Mouse (Mus musculus) ES-Bruce4 (cell line): Measurements from ENCODE around the gene Foxq1. TPM values are rescaled to one million over a fixed set of nuclear protein-coding genes. Genes with fewer than 3 reads are reported as not detected.
A peak's percentile ranks its signal among the peaks of the same experiment; 100 is the strongest.

ENCODE experiments used
- H3K27ac ChIP-seq: 2 replicates; pipeline ENCODE4 v1.5.1; 2012; ENCODE audit warnings: low read length, inconsistent platforms; ENCODE audit not compliant: insufficient read depth
- H3K27me3 ChIP-seq: 2 replicates; pipeline ENCODE4 v1.6.1; 2012; ENCODE audit warnings: mild to moderate bottlenecking, low read length, inconsistent platforms; ENCODE audit not compliant: control insufficient read depth, poor library complexity, insufficient read depth, severe bottlenecking
- H3K36me3 ChIP-seq: 2 replicates; pipeline ENCODE4 v1.6.1; 2012; ENCODE audit warnings: inconsistent platforms, mild to moderate bottlenecking, low read length, moderate library complexity; ENCODE audit not compliant: control insufficient read depth, poor library complexity, insufficient read depth, severe bottlenecking
- H3K4me1 ChIP-seq: one replicate; pipeline ENCODE4 v1.8.1; 2011; ENCODE audit warnings: low read length; ENCODE audit not compliant: control insufficient read depth, insufficient read depth
- H3K4me3 ChIP-seq: 2 replicates; pipeline ENCODE4 v1.5.1; 2011; ENCODE audit warnings: low read depth, mild to moderate bottlenecking, low read length
- H3K9ac ChIP-seq: 2 replicates; pipeline ENCODE4 v1.6.1; 2012; ENCODE audit warnings: low read depth, mild to moderate bottlenecking, inconsistent platforms; ENCODE audit not compliant: poor library complexity, severe bottlenecking
- H3K9me3 ChIP-seq: replicated peaks from 2 replicates; pipeline ENCODE4 v1.6.1; 2012; ENCODE audit warnings: mild to moderate bottlenecking, low read length, inconsistent platforms; ENCODE audit not compliant: control insufficient read depth, poor library complexity, insufficient read depth, severe bottlenecking
- CTCF ChIP-seq: IDR thresholded peaks from one replicate; pipeline ENCODE4 v1.8.1; 2011; ENCODE audit warnings: low read depth, low read length
- EP300 ChIP-seq: IDR thresholded peaks from 2 replicates; pipeline ENCODE4 v1.6.1; 2011; ENCODE audit warnings: low read depth, low read length; ENCODE audit not compliant: insufficient read depth
- POLR2A ChIP-seq: IDR thresholded peaks from one replicate; pipeline ENCODE4 v1.8.1; 2011; ENCODE audit warnings: low read length; ENCODE audit not compliant: insufficient read depth
- polyA plus RNA-seq: library from polyadenylated mRNA; stranded (reverse); fragments of >200 nt; gene quantifications from 2 replicates; pipeline ENCODE4 v1.2.4, GENCODE M21; 2011; ENCODE audit warnings: low read depth; ENCODE audit not compliant: missing spikeins, insufficient read depth, insufficient read length

Gene Foxq1
- polyA plus RNA-seq, 1 experiment, result 1.5 TPM

DNA sequence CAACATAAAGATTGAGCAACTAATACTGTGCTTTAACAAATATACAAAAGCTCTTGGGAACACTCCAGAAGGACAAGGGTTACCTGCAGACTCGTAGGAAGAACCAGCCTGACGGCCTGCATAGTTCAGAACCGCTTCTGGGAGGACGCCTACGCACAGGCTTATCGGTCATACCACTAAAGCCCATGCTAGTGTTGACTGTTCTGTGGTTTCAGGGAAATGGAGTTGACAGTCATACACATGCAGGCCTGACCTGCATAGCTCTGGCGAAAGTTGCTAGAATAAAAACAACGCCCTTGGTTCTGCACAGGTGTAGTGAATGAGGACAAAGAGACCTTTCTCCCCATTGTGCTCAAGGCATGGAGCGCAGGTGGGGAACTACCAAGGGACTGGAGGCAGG is 8.3 kb upstream of the Foxq1 start:
- Histone ChIP-seq H3K36me3 (no peaks in the 10 kb centered on the region), H3K4me1 (no peaks in the 10 kb centered on the region), H3K9ac (no peak overlapping the region), H3K9me3 (no peaks in the 10 kb centered on the region), H3K27me3 (no peaks in the 10 kb centered on the region), H3K27ac (no peak overlapping the region), H3K4me3 (no peak overlapping the region)
- no peak for TF ChIP-seq POLR2A
- TF ChIP-seq CTCF, result no peak
- no peak for TF ChIP-seq EP300

DNA sequence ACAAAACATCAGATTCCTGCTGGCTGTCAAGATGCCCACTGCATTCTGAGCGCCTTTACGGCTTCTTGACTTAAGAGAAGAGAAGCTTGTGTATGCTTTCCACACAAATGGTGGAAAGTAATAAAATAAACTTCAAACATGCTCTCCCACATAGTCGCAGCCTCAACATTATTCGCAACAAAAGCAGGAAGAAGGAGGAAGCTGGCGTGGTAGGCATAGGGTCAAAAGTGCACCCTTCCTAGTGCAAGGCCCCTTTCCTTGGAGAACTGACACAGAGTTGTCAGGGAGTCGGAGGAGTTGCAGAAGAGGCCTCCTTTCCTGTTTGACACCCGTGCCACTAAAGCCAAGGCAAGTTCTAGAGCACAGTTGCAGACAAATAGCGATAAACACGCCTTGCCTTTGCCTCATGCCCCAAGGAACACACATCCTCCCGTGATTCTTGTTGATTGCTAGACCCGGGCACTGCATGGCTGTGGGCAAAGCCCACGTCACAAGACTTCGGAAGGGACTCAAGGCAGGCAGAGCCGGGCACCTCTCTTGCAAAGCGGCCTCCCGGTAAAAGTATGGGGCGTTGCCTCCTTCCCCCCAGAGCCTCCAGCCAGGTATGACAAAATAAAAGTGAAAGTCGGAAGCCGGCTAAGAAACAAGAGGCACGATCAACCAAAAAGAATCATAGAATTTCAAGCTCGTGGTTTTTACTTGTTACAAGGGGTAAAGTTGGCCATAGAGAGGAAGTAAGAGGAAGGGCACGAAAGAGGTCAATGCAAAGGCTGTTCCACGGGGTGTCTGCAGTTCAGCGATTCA is 1.2 kb downstream of the Foxq1 start:
- Histone ChIP-seq H3K36me3 (no peaks in the 10 kb centered on the region), H3K9ac (peak overlapping the region; percentile 49), H3K4me3 (peak overlapping the region; percentile 45), H3K9me3 (no peaks in the 10 kb centered on the region), H3K27ac (no peak overlapping the region), H3K27me3 (peaks cover 13% of the 10 kb centered on the region), H3K4me1 (no peaks in the 10 kb centered on the region)
- TF ChIP-seq EP300, result no peak
- no peak for TF ChIP-seq CTCF
- no peak for TF ChIP-seq POLR2A

DNA sequence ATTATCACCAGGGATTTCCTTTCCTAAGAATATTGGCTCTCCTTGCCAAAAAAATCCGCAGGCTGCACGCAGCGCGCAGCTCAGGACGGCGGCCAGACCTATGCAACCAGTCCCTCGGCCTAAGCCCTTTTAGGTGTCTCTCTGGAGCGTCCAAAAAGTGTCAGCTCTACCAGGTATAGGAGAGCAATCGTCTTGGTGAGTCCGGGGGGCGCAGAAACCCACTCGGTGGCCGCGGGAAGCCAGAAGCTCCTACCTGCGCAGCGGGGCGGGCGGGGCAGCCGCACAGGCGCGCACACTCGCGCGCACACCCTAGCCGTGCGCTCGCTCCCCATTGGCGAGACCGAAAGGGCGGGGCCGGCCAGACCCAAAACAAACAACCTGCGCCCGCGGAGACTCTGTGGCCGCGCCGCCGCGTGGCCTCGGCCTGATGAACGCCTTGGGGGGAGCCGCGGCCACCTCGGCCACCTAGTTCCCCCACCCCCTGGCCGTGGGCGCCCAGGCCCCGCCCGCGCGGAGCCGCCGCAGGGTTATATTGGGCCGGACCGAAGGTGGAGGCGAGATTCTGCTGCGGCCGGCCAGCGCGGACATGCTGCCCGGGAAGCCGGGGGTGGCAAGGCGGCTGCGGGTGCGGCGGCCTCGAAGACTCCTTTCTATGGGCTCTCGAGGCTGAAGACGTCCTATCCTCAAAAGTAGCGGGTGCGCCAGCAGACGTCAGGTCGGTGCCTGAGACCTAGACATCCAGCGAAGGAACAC is 2.0 kb downstream of the Foxq1 start:
- peak overlapping the region; percentile 49 for H3K9ac ChIP-seq

DNA sequence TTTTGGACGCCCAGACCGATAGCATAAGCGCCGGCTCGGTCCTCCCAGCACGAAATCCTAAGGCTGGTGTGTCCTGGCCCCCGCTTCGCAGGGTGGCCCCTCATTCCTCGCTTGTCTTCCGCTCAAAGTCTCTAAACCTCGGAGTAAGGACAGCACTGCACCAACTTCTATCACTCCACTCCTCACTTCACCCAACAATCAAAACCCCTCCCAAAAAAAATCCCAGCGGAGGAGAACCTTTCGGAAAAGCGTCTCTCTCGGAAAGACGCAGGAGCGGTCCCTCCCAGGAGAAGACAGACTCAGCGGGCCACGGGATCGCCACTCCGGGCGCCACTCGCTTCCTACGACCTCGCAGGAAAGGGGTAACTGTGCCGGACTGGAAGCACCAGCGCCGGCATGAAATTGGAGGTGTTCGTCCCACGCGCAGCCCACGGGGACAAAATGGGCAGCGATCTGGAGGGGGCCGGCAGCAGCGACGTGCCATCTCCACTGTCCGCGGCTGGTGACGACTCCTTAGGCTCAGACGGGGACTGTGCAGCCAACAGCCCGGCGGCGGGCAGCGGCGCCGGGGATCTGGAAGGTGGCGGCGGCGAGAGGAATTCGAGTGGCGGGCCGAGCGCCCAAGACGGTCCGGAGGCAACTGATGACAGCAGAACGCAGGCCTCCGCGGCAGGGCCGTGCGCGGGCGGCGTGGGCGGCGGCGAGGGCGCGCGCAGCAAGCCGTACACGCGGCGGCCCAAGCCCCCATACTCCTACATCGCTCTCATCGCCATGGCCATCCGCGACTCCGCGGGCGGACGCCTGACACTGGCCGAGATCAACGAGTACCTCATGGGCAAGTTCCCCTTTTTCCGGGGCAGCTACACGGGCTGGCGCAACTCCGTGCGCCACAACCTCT is 2.8 kb downstream of the Foxq1 start, which contains the start of gene A530084C06Rik:
Gene A530084C06Rik, minus strand, starts transcription at position 813 of the 898 bp plus-strand sequence.
- TF ChIP-seq EP300 (no peak), POLR2A (no peak), CTCF (no peak)
- H3K9ac ChIP-seq, result peak within 1 kb of the TSS; percentile 49
- no peaks in the 10 kb centered on the region for H3K4me1 ChIP-seq
- H3K27me3 ChIP-seq, result peaks cover 13% of the 10 kb centered on the region
- H3K27ac ChIP-seq, result no peak within 1 kb of the TSS
- H3K36me3 ChIP-seq, result no peaks in the 10 kb centered on the region
- no peaks in the 10 kb centered on the region for H3K9me3 ChIP-seq
- peak within 1 kb of the TSS; percentile 45 for H3K4me3 ChIP-seq

More for the DNA sequence above, 2.0 kb downstream of the Foxq1 start:
- no peaks in the 10 kb centered on the region for H3K36me3 ChIP-seq
- TF ChIP-seq EP300 (no peak), CTCF (no peak), POLR2A (no peak)
- H3K4me1 ChIP-seq, result no peaks in the 10 kb centered on the region
- H3K9me3 ChIP-seq, result no peaks in the 10 kb centered on the region
- H3K27ac ChIP-seq, result no peak overlapping the region
- H3K4me3 ChIP-seq, result peak overlapping the region; percentile 45
- H3K27me3 ChIP-seq, result peaks cover 13% of the 10 kb centered on the region

DNA sequence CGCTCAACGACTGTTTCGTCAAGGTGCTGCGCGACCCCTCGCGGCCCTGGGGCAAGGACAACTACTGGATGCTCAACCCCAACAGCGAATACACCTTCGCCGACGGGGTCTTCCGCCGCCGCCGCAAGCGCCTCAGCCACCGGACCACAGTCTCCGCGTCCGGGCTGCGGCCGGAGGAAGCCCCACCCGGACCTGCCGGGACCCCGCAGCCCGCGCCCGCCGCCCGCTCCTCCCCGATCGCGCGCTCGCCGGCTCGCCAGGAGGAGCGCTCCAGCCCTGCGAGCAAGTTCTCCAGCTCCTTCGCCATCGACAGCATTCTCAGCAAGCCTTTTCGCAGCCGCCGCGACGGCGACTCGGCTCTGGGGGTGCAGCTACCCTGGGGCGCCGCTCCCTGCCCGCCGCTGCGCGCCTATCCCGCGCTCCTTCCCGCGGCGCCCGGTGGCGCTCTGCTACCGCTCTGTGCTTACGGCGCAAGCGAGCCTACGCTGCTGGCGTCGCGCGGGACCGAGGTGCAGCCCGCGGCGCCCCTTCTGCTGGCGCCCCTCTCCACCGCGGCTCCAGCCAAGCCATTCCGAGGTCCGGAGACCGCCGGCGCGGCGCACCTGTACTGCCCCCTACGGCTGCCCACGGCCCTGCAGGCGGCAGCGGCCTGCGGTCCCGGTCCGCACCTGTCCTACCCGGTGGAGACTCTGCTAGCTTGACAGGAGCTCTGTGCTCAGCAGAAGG is 3.6 kb downstream of the Foxq1 start:
- Histone ChIP-seq H3K9me3 (no peaks in the 10 kb centered on the region), H3K27ac (no peak overlapping the region)

More for the DNA sequence above, 3.6 kb downstream of the Foxq1 start:
- H3K27me3 ChIP-seq, result peaks cover 13% of the 10 kb centered on the region
- H3K4me1 ChIP-seq, result no peaks in the 10 kb centered on the region
- TF ChIP-seq CTCF (peak; percentile 56), EP300 (no peak), POLR2A (no peak)
- H3K9ac ChIP-seq, result peak overlapping the region; percentile 49
- no peaks in the 10 kb centered on the region for H3K36me3 ChIP-seq
- peak overlapping the region; percentile 45 for H3K4me3 ChIP-seq
